Mouse (Mus musculus): ENCODE measurements around the gene Arhgap27.
"Not testable (repeated sequence)": the region's sequence is repeated elsewhere in the genome, so short reads cannot be mapped to it uniquely, and the experiment has no call there.

Gene Arhgap27

GRCm38 (mm10) chr11:103292152-103292889 is 71.2 kb downstream of the Arhgap27 start:
- DNase-seq (ENCODE audit: low spot score), result peak; percentile 34

- DNase-seq (ENCODE audit: low spot score), result not testable (repeated sequence)
Observed at GRCm38 (mm10) chr11:103290841-103291240, 72.7 kb downstream of the Arhgap27 start.

GRCm38 (mm10) chr11:103288291-103288963 is 75.1 kb downstream of the Arhgap27 start:
- DNase-seq (ENCODE audit: low spot score), result no peak

- no peak for DNase-seq (ENCODE audit: low spot score)
Observed at GRCm38 (mm10) chr11:103286910-103287309, 76.6 kb downstream of the Arhgap27 start.

GRCm38 (mm10) chr11:103285951-103286350 is 77.5 kb downstream of the Arhgap27 start:
- DNase-seq (ENCODE audit: low spot score), result no peak

GRCm38 (mm10) chr11:103285276-103285675 is 78.2 kb downstream of the Arhgap27 start:
- no peak for DNase-seq (ENCODE audit: low spot score)

- DNase-seq (ENCODE audit: low spot score), result no peak
Observed at GRCm38 (mm10) chr11:103281784-103282183, 81.7 kb downstream of the Arhgap27 start.

All from urinary bladder, postnatal 25 days (tissue).